8 mouse cellular contexts compared by ENCODE assay signal in genomic region chr1:134037172-134037571, GRCm38 (mm10). TPM values are rescaled to one million over a fixed set of nuclear protein-coding genes. Genes with fewer than 3 reads are reported as not detected.
DNase-seq lines count a peak whose midpoint lies in the region; ATAC-seq lines count a peak whose summit lies in the region.

TSS of gene Fmod (plus strand) at chr1:134037254.

- H3K36me3 ChIP-seq in hindbrain, embryonic 10.5 days, result no peaks in the 10 kb centered on the region
- H3K36me3 ChIP-seq in hindbrain, embryonic 11.5 days (ENCODE audit: control insufficient read depth, insufficient read depth, low read length), result no peaks in the 10 kb centered on the region
- no peaks in the 10 kb centered on the region for H3K36me3 ChIP-seq in limb, embryonic 13.5 days
- H3K36me3 ChIP-seq in liver, embryonic 12.5 days, result no peaks in the 10 kb centered on the region

- 0 out of 2 replicates have a peak within 1 kb of the TSS, but pooled peaks have one; percentile 18 for H3K27ac ChIP-seq in hindbrain, embryonic 10.5 days
- H3K27ac ChIP-seq in hindbrain, embryonic 11.5 days (ENCODE audit: low read depth, low read length), result no peak within 1 kb of the TSS
- H3K27ac ChIP-seq in limb, embryonic 13.5 days, result peak within 1 kb of the TSS; percentile 89
- no peak within 1 kb of the TSS for H3K27ac ChIP-seq in liver, embryonic 12.5 days

- ATAC-seq in hindbrain, embryonic 11.5 days (ENCODE audit: low FRiP score), result no peak
- peak; percentile 77 for ATAC-seq in limb, embryonic 13.5 days (ENCODE audit: low FRiP score, low read depth)
- ATAC-seq in liver, embryonic 12.5 days, result no peak

- H3K9me3 ChIP-seq in hindbrain, embryonic 10.5 days, result no peaks in the 10 kb centered on the region
- no peaks in the 10 kb centered on the region for H3K9me3 ChIP-seq in hindbrain, embryonic 11.5 days (ENCODE audit: control insufficient read depth, low read length)
- H3K9me3 ChIP-seq in limb, embryonic 13.5 days, result no peaks in the 10 kb centered on the region
- H3K9me3 ChIP-seq in liver, embryonic 12.5 days (replicated peaks), result no peaks in the 10 kb centered on the region

- intact Hi-C loops in gastrocnemius, postnatal 36 days (cut with DNase I), result no loop called here

- H3K4me1 ChIP-seq in hindbrain, embryonic 10.5 days (replicated peaks), result peaks cover 15% of the 10 kb centered on the region
- H3K4me1 ChIP-seq in hindbrain, embryonic 11.5 days (replicated peaks; ENCODE audit: control insufficient read depth, insufficient read depth, low read length), result no peaks in the 10 kb centered on the region
- peaks cover 36% of the 10 kb centered on the region for H3K4me1 ChIP-seq in limb, embryonic 13.5 days
- no peaks in the 10 kb centered on the region for H3K4me1 ChIP-seq in liver, embryonic 12.5 days

- no peak within 1 kb of the TSS for H3K4me2 ChIP-seq in hindbrain, embryonic 11.5 days (replicated peaks; ENCODE audit: low read depth, low read length)
- H3K4me2 ChIP-seq in limb, embryonic 13.5 days (replicated peaks), result peak within 1 kb of the TSS; percentile 57
- H3K4me2 ChIP-seq in liver, embryonic 12.5 days, result no peak within 1 kb of the TSS

- H3K9ac ChIP-seq in hindbrain, embryonic 11.5 days (ENCODE audit: low read depth, low read length), result no peak within 1 kb of the TSS
- H3K9ac ChIP-seq in limb, embryonic 13.5 days, result peak within 1 kb of the TSS; percentile 56
- no peak within 1 kb of the TSS for H3K9ac ChIP-seq in liver, embryonic 12.5 days

- DNase-seq in hindbrain, embryonic 10.5 days (ENCODE audit: low spot score), result no peak
- no peak for DNase-seq in hindbrain, embryonic 11.5 days (ENCODE audit: low spot score)
- DNase-seq in embryo, embryonic 11 days, result peak; percentile 52
- DNase-seq in gastrocnemius, postnatal 36 days, result no peak
- DNase-seq in cerebellum, adult 9-10 months, result no peak
- DNase-seq in right cerebral cortex, postnatal 25 days, result no peak

- WGBS in hindbrain, embryonic 10.5 days, result 55% methylated on average over 9 of the region's 9 CpGs
- 50% methylated on average over 9 of the region's 9 CpGs for WGBS in hindbrain, embryonic 11.5 days
- WGBS in limb, embryonic 13.5 days, result 13% methylated on average over 9 of the region's 9 CpGs
- 39% methylated on average over 9 of the region's 9 CpGs for whole genome bisulfite sequencing in liver, embryonic 12.5 days (ENCODE audit: insufficient replicate concordance)

- H3K27me3 ChIP-seq in hindbrain, embryonic 10.5 days (ENCODE audit: insufficient read depth, poor library complexity, severe bottlenecking), result 0 out of 2 replicates have a peak, but pooled peaks cover 4% of the 10 kb centered on the region
- H3K27me3 ChIP-seq in hindbrain, embryonic 11.5 days (ENCODE audit: control insufficient read depth, insufficient read depth, low read length), result no peaks in the 10 kb centered on the region
- H3K27me3 ChIP-seq in limb, embryonic 13.5 days, result no peaks in the 10 kb centered on the region
- H3K27me3 ChIP-seq in liver, embryonic 12.5 days (replicated peaks), result peaks cover 31% of the 10 kb centered on the region

- no peak within 1 kb of the TSS for H3K4me3 ChIP-seq in hindbrain, embryonic 10.5 days
- no peak within 1 kb of the TSS for H3K4me3 ChIP-seq in hindbrain, embryonic 11.5 days (ENCODE audit: low read depth, low read length)
- peak within 1 kb of the TSS; percentile 36 for H3K4me3 ChIP-seq in limb, embryonic 13.5 days
- no peak within 1 kb of the TSS for H3K4me3 ChIP-seq in liver, embryonic 12.5 days

RNA-seq across cellular contexts. Expression of gene Fmod, which starts in this region (rescaled TPM):
- polyA plus RNA-seq in hindbrain, embryonic 10.5 days (2016; fragmentation: Nextera tagmentation; extraction: Ambion mirVana), result 3.6 and 9.8 TPM in 2 replicates
- polyA plus RNA-seq in hindbrain, embryonic 11.5 days (2014; fragmentation: Nextera tagmentation; extraction: Ambion mirVana), result 7.0 and 10.1 TPM in 2 replicates
- 10 to 100 TPM; 80.2 to 86.9 TPM for total RNA-seq in gastrocnemius, postnatal 36 days (2021)
- 42.1 and 48.5 TPM in 2 replicates for polyA plus RNA-seq in limb, embryonic 13.5 days (2015; fragmentation: Nextera tagmentation; extraction: Ambion mirVana)
- polyA plus RNA-seq in liver, embryonic 12.5 days (2016; fragmentation: Nextera tagmentation; extraction: Ambion mirVana), result 2.6 and 3.1 TPM in 2 replicates

Comparison
In these comparisons a context has a peak if more than half of its experiments do, and no peak if none do; other contexts are left out.
1. H3K27ac ChIP-seq: peak in hindbrain, embryonic 10.5 days (single experiment) and limb, embryonic 13.5 days (single experiment); none in hindbrain, embryonic 11.5 days (single experiment) and liver, embryonic 12.5 days (single experiment).